Mouse (Mus musculus) liver, adult 2 months (tissue): ENCODE data around the gene Hnrnpc.

Experiments used
- CTCF ChIP-seq: fragments of 200-500 bp; IDR thresholded peaks from 2 replicates; pipeline ENCODE4 v1.5.1; 2011; ENCODE audit warnings: low read depth, low read length, control low read depth
- POLR2A ChIP-seq: fragments of 200-500 bp; IDR thresholded peaks from 2 replicates; pipeline ENCODE4 v1.6.1; 2011; ENCODE audit warnings: low read length, control low read depth; ENCODE audit not compliant: insufficient read depth; ENCODE audit errors: extremely low read depth

- TF ChIP-seq CTCF (no peak), POLR2A (no peak)
Measured at GRCm38 (mm10) chr14:52124636-52125035, 20.8 kb upstream of the Hnrnpc start.
